Mouse (Mus musculus) limb, embryonic 14.5 days (tissue): ENCODE results near the gene Ltv1. TPM values are rescaled to one million over a fixed set of nuclear protein-coding genes. Genes with fewer than 3 reads are reported as not detected.

Experiments
- ATAC-seq: fragments of 200-750 bp; cut with Nextera tagmentation; 2 replicates; pipeline ENCODE4 v1.8.0; 2017; ENCODE audit warnings: low read depth, moderate number of reproducible peaks, moderate TSS enrichment; ENCODE audit not compliant: low FRiP score
- DNase-seq: peaks from one replicate; pipeline ENCODE4 v3.0.0-alpha.2; 2015; ENCODE audit warnings: low spot score
- H3K27ac ChIP-seq: fragments of 300-500 bp; sonication (generic); replicated peaks from 2 replicates; pipeline ENCODE4 v1.5.1; 2014; ENCODE audit warnings: low read depth, mild to moderate bottlenecking, low read length, moderate library complexity, mixed read lengths
- H3K27me3 ChIP-seq: fragments of 300-500 bp; sonication (generic); 2 replicates; pipeline ENCODE4 v1.6.1; 2014; ENCODE audit warnings: low read length, mixed read lengths; ENCODE audit not compliant: control insufficient read depth, insufficient read depth
- H3K36me3 ChIP-seq: fragments of 300-500 bp; sonication (generic); 2 replicates; pipeline ENCODE4 v1.6.1; 2014; ENCODE audit warnings: mild to moderate bottlenecking, low read length, moderate library complexity, mixed read lengths; ENCODE audit not compliant: control insufficient read depth, insufficient read depth
- H3K4me1 ChIP-seq: fragments of 300-500 bp; sonication (generic); 2 replicates; pipeline ENCODE4 v1.6.1; 2014; ENCODE audit warnings: antibody characterized with exemption, low read length, mixed read lengths; ENCODE audit not compliant: control insufficient read depth, insufficient read depth
- H3K4me2 ChIP-seq: fragments of 300-500 bp; sonication (generic); replicated peaks from 2 replicates; pipeline ENCODE4 v1.6.1; 2014; ENCODE audit warnings: low read depth, mild to moderate bottlenecking, low read length, moderate library complexity; ENCODE audit not compliant: severe bottlenecking
- H3K4me3 ChIP-seq: fragments of 300-500 bp; sonication (generic); replicated peaks from 2 replicates; pipeline ENCODE4 v1.5.1; 2014; ENCODE audit warnings: low read length
- H3K9ac ChIP-seq: fragments of 300-500 bp; sonication (generic); 2 replicates; pipeline ENCODE4 v1.6.1; 2014; ENCODE audit warnings: mild to moderate bottlenecking, low read depth, low read length, moderate library complexity; ENCODE audit not compliant: severe bottlenecking
- H3K9me3 ChIP-seq: fragments of 300-500 bp; sonication (generic); 2 replicates; pipeline ENCODE4 v1.6.1; 2016; ENCODE audit warnings: low read length; ENCODE audit not compliant: control insufficient read depth
- POLR2A ChIP-seq: fragments of 200-500 bp; IDR thresholded peaks from 2 replicates; pipeline ENCODE4 v1.8.0; 2012; ENCODE audit warnings: inconsistent platforms, mild to moderate bottlenecking, moderate library complexity, borderline replicate concordance; ENCODE audit not compliant: insufficient read depth, insufficient read length; ENCODE audit errors: extremely low read depth
- whole genome bisulfite sequencing: fragments of 180-500 bp; shearing (Covaris S2); extraction: QIAGEN DNeasy Blood & Tissue Kit; methylation state at CpG from one replicate; pipeline ENCODE4 v1.1.7; 2014; 5-methylcytosine and 5-hydroxymethylcytosine counted together
- polyA plus RNA-seq, 2 experiments: library from polyadenylated mRNA; depleted of rRNA in 1 of 2; stranded (reverse) in 1 of 2; unstranded in 1 of 2; fragments of >200 nt; fragmentation: Nextera tagmentation in 1 of 2; extraction: Ambion mirVana in 1 of 2; gene quantifications; 2 replicates each; pipeline versions ENCODE4 v1.2.1 to v1.2.3; 2012 to 2014

Ltv1 gene
- polyA plus RNA-seq, 2 experiments: 66.4 to 72.8 TPM

DNA sequence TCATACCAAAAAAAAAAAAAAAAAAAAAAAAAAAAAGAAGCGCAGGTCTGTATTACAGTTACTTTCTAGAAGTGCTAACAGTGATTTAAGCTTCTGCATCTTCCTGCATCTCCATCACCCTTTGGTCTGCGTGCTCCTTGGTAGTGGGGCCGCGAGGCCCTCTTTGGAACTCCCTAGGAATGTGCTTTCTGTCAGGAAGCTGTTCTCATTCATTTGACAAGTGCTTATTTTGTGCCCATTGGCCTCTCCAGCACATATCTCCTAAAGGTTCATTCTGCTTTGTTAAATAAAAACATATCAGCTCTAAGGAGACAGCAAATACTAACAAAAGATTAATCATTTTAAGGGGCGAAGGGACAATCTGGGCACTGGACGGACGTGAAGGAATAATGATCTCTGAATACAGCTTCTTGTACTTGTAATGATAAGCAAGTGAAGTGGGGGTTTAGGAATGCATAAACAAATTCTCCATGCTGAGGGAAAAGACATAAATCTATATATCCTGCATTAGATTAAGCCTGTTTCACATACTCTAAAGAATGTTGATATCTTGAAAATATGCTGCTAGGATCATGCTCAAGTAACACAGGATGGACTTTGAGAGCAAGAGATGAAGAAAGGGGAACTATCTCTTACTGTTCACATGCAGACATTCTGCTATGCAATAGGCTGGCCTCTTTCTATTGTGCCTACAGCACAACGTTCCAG lies 17.1 kb upstream of the Ltv1 start:
- Histone ChIP-seq H3K4me2 (no peak overlapping the region), H3K27me3 (no peaks in the 10 kb centered on the region), H3K4me3 (no peak overlapping the region), H3K9me3 (no peaks in the 10 kb centered on the region), H3K36me3 (no peaks in the 10 kb centered on the region; the same call in 1 of the 2 replicates), H3K27ac (no peak overlapping the region), H3K4me1 (peaks cover 3% of the 10 kb centered on the region; the same call in 1 of the 2 replicates), H3K9ac (no peak overlapping the region)
- ATAC-seq: no peak
- DNase-seq: no peak
- TF ChIP-seq POLR2A: no peak
- WGBS: 67% methylated on average over 8 of the region's 8 CpGs

DNA sequence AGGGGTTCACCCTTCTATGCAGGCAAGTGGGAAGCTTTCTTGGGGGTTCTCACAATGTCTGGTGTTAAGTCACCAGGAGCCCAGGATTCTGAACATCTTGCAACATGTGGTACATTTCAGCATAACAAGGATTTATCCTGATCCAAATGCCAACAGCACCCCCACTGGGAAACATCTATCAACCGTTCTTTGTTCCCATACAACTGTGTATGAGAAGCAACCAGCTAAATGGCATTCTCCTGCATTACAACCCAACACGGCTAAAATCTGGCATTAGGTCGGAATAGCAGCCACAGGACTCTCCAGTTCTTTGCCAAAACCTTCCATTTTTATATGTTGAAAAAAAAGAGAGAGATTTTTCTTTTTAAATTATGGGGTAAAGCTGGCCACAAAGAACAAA lies 16.5 kb upstream of the Ltv1 start:
- DNase-seq (no peak), ATAC-seq (no peak)
- H3K36me3 ChIP-seq: no peaks in the 10 kb centered on the region; the same call in 1 of the 2 replicates
- H3K9ac ChIP-seq: no peak overlapping the region
- H3K4me2 ChIP-seq: no peak overlapping the region
- no peak overlapping the region for H3K27ac ChIP-seq
- H3K9me3 ChIP-seq: no peaks in the 10 kb centered on the region
- H3K4me1 ChIP-seq: peaks cover 3% of the 10 kb centered on the region; the same call in 1 of the 2 replicates
- H3K27me3 ChIP-seq: no peaks in the 10 kb centered on the region
- WGBS: 79% methylated on average over 3 of the region's 3 CpGs
- no peak overlapping the region for H3K4me3 ChIP-seq
- no peak for TF ChIP-seq POLR2A

- H3K36me3 ChIP-seq: no peaks in the 10 kb centered on the region; the same call in 1 of the 2 replicates
- no peaks in the 10 kb centered on the region for H3K27me3 ChIP-seq
- ATAC-seq (no peak), DNase-seq (no peak)
- H3K9me3 ChIP-seq: no peaks in the 10 kb centered on the region
- no peak overlapping the region for H3K4me3 ChIP-seq
- no peak overlapping the region for H3K27ac ChIP-seq
- H3K4me1 ChIP-seq: peaks cover 3% of the 10 kb centered on the region; the same call in 1 of the 2 replicates
- WGBS: 86% methylated on average over 4 of the region's 4 CpGs
- H3K9ac ChIP-seq: no peak overlapping the region
- no peak for TF ChIP-seq POLR2A
- no peak overlapping the region for H3K4me2 ChIP-seq
These were observed 16.1 kb upstream of the Ltv1 start for GRCm38 (mm10) chr10:13209061-13209460.

DNA sequence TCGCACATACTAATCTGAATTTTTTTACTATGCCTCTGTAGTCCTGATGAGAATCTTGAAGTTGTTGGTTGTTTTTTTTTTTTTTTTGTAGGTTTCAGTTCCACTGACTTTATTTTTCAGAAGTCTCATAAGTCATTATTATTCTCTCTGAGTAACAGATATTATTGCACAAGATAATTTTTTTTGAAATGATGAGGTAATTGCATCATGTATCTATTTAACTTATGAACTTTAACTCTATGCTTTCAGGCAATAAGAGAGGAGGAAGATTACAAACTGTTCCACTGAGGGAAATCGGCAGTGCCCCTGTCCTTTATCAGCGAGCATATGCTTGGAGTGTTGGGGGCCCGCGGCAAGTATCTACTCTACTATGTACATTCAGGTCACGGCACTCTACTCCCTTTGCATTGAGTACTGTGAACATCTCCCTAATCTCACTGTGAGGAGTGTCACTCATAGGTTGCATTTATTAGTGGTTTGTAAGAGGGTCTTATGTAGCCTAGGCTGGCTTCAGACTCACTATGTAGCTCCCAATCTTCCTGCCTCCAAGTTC lies 8.8 kb upstream of the Ltv1 start:
- no peak for ATAC-seq
- H3K27ac ChIP-seq: no peak overlapping the region
- no peaks in the 10 kb centered on the region for H3K27me3 ChIP-seq
- H3K9ac ChIP-seq: no peak overlapping the region
- no peaks in the 10 kb centered on the region for H3K9me3 ChIP-seq
- no peak overlapping the region for H3K4me3 ChIP-seq
- H3K4me2 ChIP-seq: no peak overlapping the region
- no peaks in the 10 kb centered on the region; the same call in 1 of the 2 replicates for H3K4me1 ChIP-seq
- no peak for TF ChIP-seq POLR2A
- no peak for DNase-seq
- no peaks in the 10 kb centered on the region for H3K36me3 ChIP-seq
- 93% methylated on average over 6 of the region's 6 CpGs for WGBS

GRCm38 (mm10) chr10:13200862-13201261 lies 7.9 kb upstream of the Ltv1 start:
- H3K9me3 ChIP-seq: no peaks in the 10 kb centered on the region
- H3K4me3 ChIP-seq: no peak overlapping the region
- H3K27me3 ChIP-seq: no peaks in the 10 kb centered on the region
- no peak for TF ChIP-seq POLR2A
- 89% methylated on average over 3 of the region's 3 CpGs for WGBS
- H3K36me3 ChIP-seq: no peaks in the 10 kb centered on the region
- no peaks in the 10 kb centered on the region; the same call in 1 of the 2 replicates for H3K4me1 ChIP-seq
- no peak for ATAC-seq
- DNase-seq: no peak
- no peak overlapping the region for H3K27ac ChIP-seq
- H3K9ac ChIP-seq: no peak overlapping the region
- no peak overlapping the region for H3K4me2 ChIP-seq
